Mouse (Mus musculus): ENCODE measurements around the gene Apol10b. TPM values are rescaled to one million over a fixed set of nuclear protein-coding genes. Genes with fewer than 3 reads are reported as not detected.
"Not testable (repeated sequence)": the region's sequence is repeated elsewhere in the genome, so short reads cannot be mapped to it uniquely, and the experiment has no call there.

The Apol10b gene
- polyA plus RNA-seq, 1 experiment from 2014 or later = 0.17 TPM

DNA sequence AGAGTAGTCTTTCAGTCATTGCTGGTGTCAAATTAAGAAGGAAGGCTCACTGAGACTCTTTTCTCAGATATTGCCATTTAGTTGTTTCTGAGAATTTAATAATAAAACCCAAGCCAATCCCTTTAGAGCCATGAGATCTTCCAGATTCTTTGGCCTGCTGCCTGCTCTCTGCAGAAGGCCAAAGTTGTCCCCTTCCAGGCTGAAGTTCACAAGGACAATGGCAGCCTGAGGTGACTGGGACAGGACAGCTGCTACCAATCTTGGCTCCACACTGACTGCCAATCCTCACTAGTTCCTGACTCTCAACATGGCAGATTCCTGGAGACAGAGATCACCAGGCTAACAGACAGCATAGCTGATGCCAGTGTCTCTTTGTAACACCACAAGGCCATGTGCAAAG is 8.9 kb downstream of the Apol10b start:
- no peak overlapping the region for H3K4me3 ChIP-seq (replicated peaks)

GRCm38 (mm10) chr15:77581681-77582080 is 14.2 kb downstream of the Apol10b start:
- Histone ChIP-seq H3K9me3 (replicated peaks) (no peaks in the 10 kb centered on the region), H3K4me3 (replicated peaks) (no peak overlapping the region), H3K4me2 (replicated peaks) (no peak overlapping the region), H3K4me1 (no peaks in the 10 kb centered on the region), H3K27ac (replicated peaks) (no peak overlapping the region), H3K27me3 (no peaks in the 10 kb centered on the region), H3K36me3 (no peaks in the 10 kb centered on the region), H3K9ac (no peak overlapping the region)
- WGBS = 51% methylated on average over 1 of the region's 1 CpGs
- no peak for ATAC-seq (ENCODE audit: insufficient number of reproducible peaks, low FRiP score, low TSS enrichment, low read depth)

More for the DNA sequence above, 8.9 kb downstream of the Apol10b start:
- Histone ChIP-seq H3K27me3 (no peaks in the 10 kb centered on the region), H3K9ac (no peak overlapping the region), H3K4me1 (no peaks in the 10 kb centered on the region), H3K36me3 (no peaks in the 10 kb centered on the region), H3K4me2 (replicated peaks) (no peak overlapping the region), H3K27ac (replicated peaks) (no peak overlapping the region), H3K9me3 (replicated peaks) (no peaks in the 10 kb centered on the region)
- ATAC-seq (ENCODE audit: insufficient number of reproducible peaks, low FRiP score, low TSS enrichment, low read depth) = no peak

DNA sequence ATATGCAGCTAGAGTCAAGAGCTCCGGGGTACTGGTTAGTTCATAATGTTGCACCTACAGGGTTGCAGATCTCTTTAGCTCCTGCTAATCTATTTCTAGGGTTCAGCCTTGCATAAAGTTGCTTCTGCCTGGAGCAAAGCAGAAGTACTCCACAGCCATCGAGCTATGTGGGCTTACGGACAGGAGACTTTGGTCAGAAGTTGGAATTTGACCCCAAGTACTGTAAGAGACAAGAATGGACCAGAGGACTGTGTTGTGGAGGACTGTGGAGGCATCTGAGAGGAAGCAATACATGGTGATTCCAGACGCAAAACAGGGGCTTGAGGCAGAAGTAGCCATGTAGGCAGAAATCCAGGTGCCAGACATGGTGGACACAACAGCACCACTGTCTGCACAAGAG is 16.6 kb downstream of the Apol10b start:
- 88% methylated on average over 4 of the region's 4 CpGs for WGBS
- no peak overlapping the region for H3K27ac ChIP-seq (replicated peaks)
- H3K4me2 ChIP-seq (replicated peaks) = no peak overlapping the region
- no peaks in the 10 kb centered on the region for H3K9me3 ChIP-seq (replicated peaks)
- ATAC-seq (ENCODE audit: insufficient number of reproducible peaks, low FRiP score, low TSS enrichment, low read depth) = no peak
- no peak overlapping the region for H3K4me3 ChIP-seq (replicated peaks)
- no peaks in the 10 kb centered on the region for H3K36me3 ChIP-seq
- no peaks in the 10 kb centered on the region for H3K27me3 ChIP-seq
- H3K9ac ChIP-seq = no peak overlapping the region
- H3K4me1 ChIP-seq = no peaks in the 10 kb centered on the region

- H3K4me3 ChIP-seq (replicated peaks) = no peak overlapping the region
- H3K9ac ChIP-seq = no peak overlapping the region
- H3K27me3 ChIP-seq = no peaks in the 10 kb centered on the region
- H3K36me3 ChIP-seq = no peaks in the 10 kb centered on the region
- no peaks in the 10 kb centered on the region for H3K9me3 ChIP-seq (replicated peaks)
- no peak overlapping the region for H3K4me2 ChIP-seq (replicated peaks)
- 94% methylated on average over 2 of the region's 2 CpGs for WGBS
- H3K4me1 ChIP-seq = no peaks in the 10 kb centered on the region
- no peak for ATAC-seq (ENCODE audit: insufficient number of reproducible peaks, low FRiP score, low TSS enrichment, low read depth)
- no peak overlapping the region for H3K27ac ChIP-seq (replicated peaks)
Observed at GRCm38 (mm10) chr15:77578801-77579200, 17.1 kb downstream of the Apol10b start.

GRCm38 (mm10) chr15:77563219-77563618 is 32.7 kb downstream of the Apol10b start:
- ATAC-seq (ENCODE audit: insufficient number of reproducible peaks, low FRiP score, low TSS enrichment, low read depth) = no peak
- H3K27me3 ChIP-seq = no peaks in the 10 kb centered on the region
- no peak overlapping the region for H3K9ac ChIP-seq
- H3K9me3 ChIP-seq (replicated peaks) = no peaks in the 10 kb centered on the region
- H3K36me3 ChIP-seq = no peaks in the 10 kb centered on the region
- H3K4me1 ChIP-seq = no peaks in the 10 kb centered on the region
- H3K4me2 ChIP-seq (replicated peaks) = no peak overlapping the region
- H3K27ac ChIP-seq (replicated peaks) = no peak overlapping the region
- H3K4me3 ChIP-seq (replicated peaks) = no peak overlapping the region

GRCm38 (mm10) chr15:77561792-77562191 is 34.1 kb downstream of the Apol10b start, which contains the start of gene 1700025B11Rik:
TSS of gene 1700025B11Rik (minus strand) at chr15:77561892.
- H3K9ac ChIP-seq = no peak within 1 kb of the TSS
- ATAC-seq (ENCODE audit: insufficient number of reproducible peaks, low FRiP score, low TSS enrichment, low read depth) = no peak

DNA sequence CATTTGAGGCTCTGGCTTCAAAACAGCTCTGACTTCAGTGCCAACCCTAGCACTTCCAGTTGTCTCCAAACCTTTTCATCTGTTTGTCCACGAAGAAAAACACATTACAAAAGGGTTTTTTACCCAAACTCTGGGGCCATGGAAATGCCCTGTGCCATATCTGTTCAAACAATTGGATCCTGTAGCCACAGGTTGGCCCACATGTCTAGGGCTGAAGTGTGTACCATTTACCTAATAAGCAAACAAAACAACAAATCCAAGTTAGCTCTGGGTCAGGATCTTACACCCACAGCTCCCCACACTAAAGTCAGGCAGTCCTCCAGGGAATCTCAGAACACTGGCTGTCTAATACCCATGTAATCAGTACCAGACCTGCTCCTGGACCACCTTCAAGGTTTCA is 56.7 kb downstream of the Apol10b start:
- not testable (repeated sequence) for H3K9ac ChIP-seq; H3K36me3 ChIP-seq; H3K27ac ChIP-seq (replicated peaks); H3K4me1 ChIP-seq; H3K9me3 ChIP-seq (replicated peaks); H3K4me2 ChIP-seq (replicated peaks); H3K27me3 ChIP-seq; H3K4me3 ChIP-seq (replicated peaks); ATAC-seq (ENCODE audit: insufficient number of reproducible peaks, low FRiP score, low TSS enrichment, low read depth)
- 36% methylated on average over 1 of the region's 1 CpGs for WGBS

More at GRCm38 (mm10) chr15:77561792-77562191, 34.1 kb downstream of the Apol10b start, which contains the start of gene 1700025B11Rik:
- no peaks in the 10 kb centered on the region for H3K27me3 ChIP-seq
- no peak within 1 kb of the TSS for H3K4me3 ChIP-seq (replicated peaks)
- H3K27ac ChIP-seq (replicated peaks) = no peak within 1 kb of the TSS
- H3K4me2 ChIP-seq (replicated peaks) = no peak within 1 kb of the TSS
- H3K4me1 ChIP-seq = no peaks in the 10 kb centered on the region
- H3K9me3 ChIP-seq (replicated peaks) = no peaks in the 10 kb centered on the region
- no peaks in the 10 kb centered on the region for H3K36me3 ChIP-seq

Other genes with a start within 250 kb of the Apol10b start
- gene Apol7a, start 197.0 kb downstream of the Apol10b start, polyA plus RNA-seq (2015; fragmentation: Nextera tagmentation; extraction: Ambion mirVana) = 0.29 and 0.33 TPM in 2 replicates
- 0.13 and 0.20 TPM in 2 replicates for gene Apol9a, start 185.0 kb downstream of the Apol10b start, polyA plus RNA-seq (2015; fragmentation: Nextera tagmentation; extraction: Ambion mirVana)
- not detected in 2 replicates for gene Apol7b, start 148.6 kb downstream of the Apol10b start, polyA plus RNA-seq (2015; fragmentation: Nextera tagmentation; extraction: Ambion mirVana)
- gene Apol10a, start 119.1 kb downstream of the Apol10b start, polyA plus RNA-seq (2015; fragmentation: Nextera tagmentation; extraction: Ambion mirVana) = 0.05 and 0.20 TPM in 2 replicates
- gene Apol11a, start 87.9 kb downstream of the Apol10b start, polyA plus RNA-seq (2015; fragmentation: Nextera tagmentation; extraction: Ambion mirVana) = not detected in 2 replicates
- gene Apol7c, start 62.8 kb downstream of the Apol10b start, polyA plus RNA-seq (2015; fragmentation: Nextera tagmentation; extraction: Ambion mirVana) = not detected in 2 replicates
- not detected in 2 replicates for gene 1700025B11Rik, start 34.2 kb downstream of the Apol10b start, polyA plus RNA-seq (2015; fragmentation: Nextera tagmentation; extraction: Ambion mirVana)
- gene Gm36245, start 3.1 kb upstream of the Apol10b start, polyA plus RNA-seq (2015; fragmentation: Nextera tagmentation; extraction: Ambion mirVana) = not detected in 2 replicates
- gene Apol11b, start 47.2 kb upstream of the Apol10b start, polyA plus RNA-seq (2015; fragmentation: Nextera tagmentation; extraction: Ambion mirVana) = 0.13 TPM in 1 of 2 replicates, not detected in the other
- not detected in 2 replicates for gene Apol7e, start 102.7 kb upstream of the Apol10b start, polyA plus RNA-seq (2015; fragmentation: Nextera tagmentation; extraction: Ambion mirVana)
- gene Apol9b, start 132.9 kb upstream of the Apol10b start, polyA plus RNA-seq (2015; fragmentation: Nextera tagmentation; extraction: Ambion mirVana) = 0.13 and 0.41 TPM in 2 replicates
- 0.08 and 0.18 TPM in 2 replicates for gene Apol8, start 160.9 kb upstream of the Apol10b start, polyA plus RNA-seq (2015; fragmentation: Nextera tagmentation; extraction: Ambion mirVana)
- gene Myh9, start 246.1 kb upstream of the Apol10b start, polyA plus RNA-seq (2015; fragmentation: Nextera tagmentation; extraction: Ambion mirVana) = 41.1 and 41.7 TPM in 2 replicates